Mouse (Mus musculus): Measurements from ENCODE around the gene Hoga1.

- TF ChIP-seq ZNF384 (IDR thresholded peaks at IDR 0.05; ENCODE audit: low read depth, low read length) (no peak), ZC3H11A (IDR thresholded peaks at IDR 0.05; ENCODE audit: borderline replicate concordance, low read depth, low read length) (no peak)
Measured at GRCm38 (mm10) chr19:42034146-42034775, 11.1 kb upstream of the Hoga1 start.
